Mouse (Mus musculus) heart, embryonic 13.5 days (tissue): ENCODE data around the gene Arl4a. TPM values are rescaled to one million over a fixed set of nuclear protein-coding genes. Genes with fewer than 3 reads are reported as not detected.

Source experiments
- ATAC-seq: fragments of 200-750 bp; cut with Nextera tagmentation; 2 replicates; pipeline ENCODE4 v1.8.0; 2017; ENCODE audit warnings: moderate TSS enrichment; ENCODE audit not compliant: insufficient number of reproducible peaks, low FRiP score, low TSS enrichment; ENCODE audit errors: extremely low read depth
- H3K27ac ChIP-seq: fragments of 300-500 bp; sonication (generic); replicated peaks from 2 replicates; pipeline ENCODE4 v1.5.1; 2015; ENCODE audit warnings: moderate library complexity, mild to moderate bottlenecking, inconsistent platforms
- H3K27me3 ChIP-seq: fragments of 300-500 bp; sonication (generic); replicated peaks from 2 replicates; pipeline ENCODE4 v1.6.1; 2015; ENCODE audit warnings: mild to moderate bottlenecking, inconsistent platforms
- H3K36me3 ChIP-seq: fragments of 300-500 bp; sonication (generic); 2 replicates; pipeline ENCODE4 v1.6.1; 2015; ENCODE audit warnings: mild to moderate bottlenecking, inconsistent platforms
- H3K4me1 ChIP-seq: fragments of 300-500 bp; sonication (generic); 2 replicates; pipeline ENCODE4 v1.6.1; 2015; ENCODE audit warnings: inconsistent platforms
- H3K4me2 ChIP-seq: fragments of 300-500 bp; sonication (generic); 2 replicates; pipeline ENCODE4 v1.6.1; 2015; ENCODE audit warnings: inconsistent platforms, mild to moderate bottlenecking, moderate library complexity
- H3K4me3 ChIP-seq: fragments of 300-500 bp; sonication (generic); 2 replicates; pipeline ENCODE4 v1.5.1; 2015; ENCODE audit warnings: moderate library complexity, mild to moderate bottlenecking, inconsistent platforms
- H3K9ac ChIP-seq: fragments of 300-500 bp; sonication (generic); 2 replicates; pipeline ENCODE4 v1.6.1; 2015; ENCODE audit warnings: inconsistent platforms, mild to moderate bottlenecking, moderate library complexity
- H3K9me3 ChIP-seq: fragments of 300-500 bp; sonication (generic); 2 replicates; pipeline ENCODE4 v1.6.1; 2016; ENCODE audit warnings: inconsistent platforms
- WGBS: fragments of 180-500 bp; shearing (Covaris S2); methylation state at CpG from one replicate; pipeline ENCODE4 v1.1.7; 2015; ENCODE audit warnings: mixed read lengths; 5-methylcytosine and 5-hydroxymethylcytosine counted together
- polyA plus RNA-seq: library from polyadenylated mRNA; unstranded; fragments of >200 nt; fragmentation: Nextera tagmentation; extraction: Ambion mirVana; gene quantifications from 2 replicates; pipeline ENCODE4 v1.2.1, GENCODE M21; 2015

Gene Arl4a
- polyA plus RNA-seq, 1 experiment from 2014 or later: 28.0 TPM

- Histone ChIP-seq H3K4me3 (no peak overlapping the region), H3K36me3 (no peaks in the 10 kb centered on the region), H3K4me1 (peaks cover 15% of the 10 kb centered on the region), H3K4me2 (no peak overlapping the region), H3K9me3 (peaks cover 9% of the 10 kb centered on the region), H3K9ac (no peak overlapping the region), H3K27ac (peak overlapping the region; percentile 38), H3K27me3 (no peaks in the 10 kb centered on the region)
- ATAC-seq: no peak
- 57% methylated on average over 8 of the region's 8 CpGs for WGBS
Measured at GRCm38 (mm10) chr12:39957931-39958671, 79.7 kb downstream of the Arl4a start.

GRCm38 (mm10) chr12:39956396-39956795, 81.4 kb downstream of the Arl4a start:
- no peak overlapping the region; the same call in 1 of the 2 replicates for H3K9ac ChIP-seq

More at GRCm38 (mm10) chr12:39956396-39956795, 81.4 kb downstream of the Arl4a start:
- no peak for ATAC-seq
- Histone ChIP-seq H3K4me1 (peaks cover 15% of the 10 kb centered on the region), H3K4me3 (peak overlapping the region; percentile 17), H3K4me2 (peak overlapping the region; percentile 53), H3K27ac (0 out of 2 replicates have a peak overlapping the region, but pooled peaks have one; percentile 2), H3K36me3 (no peaks in the 10 kb centered on the region), H3K27me3 (no peaks in the 10 kb centered on the region), H3K9me3 (peaks cover 9% of the 10 kb centered on the region)
- 29% methylated on average over 15 of the region's 15 CpGs for WGBS

Other genes with a start within 250 kb of the Arl4a start
- 3.4 TPM in 2 replicates for gene Scin, start 96.2 kb upstream of the Arl4a start, polyA plus RNA-seq
- 26.9 and 28.1 TPM in 2 replicates for gene Lsmem1, start 161.5 kb upstream of the Arl4a start, polyA plus RNA-seq
- 98.0 and 98.2 TPM in 2 replicates for gene Ifrd1, start 210.5 kb upstream of the Arl4a start, polyA plus RNA-seq